Mouse (Mus musculus): ENCODE data around the gene Kctd7. TPM values are rescaled to one million over a fixed set of nuclear protein-coding genes. Genes with fewer than 3 reads are reported as not detected.
A peak's percentile ranks its signal among the peaks of the same experiment; 100 is the strongest.

Gene Kctd7
- polyA plus RNA-seq, 1 experiment from 2014 or later = 5.7 TPM

DNA sequence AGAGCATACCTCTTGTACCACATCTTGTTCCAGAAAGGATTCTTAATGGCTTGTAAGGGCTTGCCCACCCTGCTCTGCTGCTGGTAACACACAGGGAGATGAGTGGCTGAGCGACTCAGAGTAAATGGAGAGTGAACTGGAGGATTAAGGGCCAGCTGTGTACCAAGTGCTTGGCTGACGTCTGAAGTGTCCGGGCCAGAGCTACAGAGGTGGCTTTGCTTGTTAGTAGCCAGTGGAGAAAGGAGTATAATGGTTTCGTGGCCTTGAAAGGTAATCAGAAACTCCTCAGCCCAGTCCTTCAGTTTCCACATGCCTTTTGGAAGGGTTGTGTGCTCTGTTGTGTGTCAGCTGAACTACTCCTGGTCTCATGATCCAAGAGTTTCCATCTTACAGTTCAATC is 33.2 kb downstream of the Kctd7 start:
- no peaks in the 10 kb centered on the region for H3K27me3 ChIP-seq (ENCODE audit: control insufficient read depth, insufficient read depth, low read length)
- H3K27ac ChIP-seq (ENCODE audit: low read length) = peak overlapping the region; percentile 55; the same call in 1 of the 2 replicates
- no peak overlapping the region for H3K9ac ChIP-seq (ENCODE audit: low read length)
- 37% methylated on average over 4 of the region's 4 CpGs for WGBS
- H3K36me3 ChIP-seq (ENCODE audit: control insufficient read depth, insufficient read depth, low read length) = no peaks in the 10 kb centered on the region
- no peaks in the 10 kb centered on the region for H3K9me3 ChIP-seq (replicated peaks; ENCODE audit: control insufficient read depth, low read length)
- H3K4me2 ChIP-seq (ENCODE audit: low read depth, low read length) = peak overlapping the region; percentile 11; the same call in 1 of the 2 replicates
- no peak for ATAC-seq (ENCODE audit: insufficient read depth, low FRiP score)
- no peak overlapping the region for H3K4me3 ChIP-seq (replicated peaks; ENCODE audit: low read length)
- H3K4me1 ChIP-seq (ENCODE audit: control insufficient read depth, insufficient read depth, low read length) = peaks cover 34% of the 10 kb centered on the region

DNA sequence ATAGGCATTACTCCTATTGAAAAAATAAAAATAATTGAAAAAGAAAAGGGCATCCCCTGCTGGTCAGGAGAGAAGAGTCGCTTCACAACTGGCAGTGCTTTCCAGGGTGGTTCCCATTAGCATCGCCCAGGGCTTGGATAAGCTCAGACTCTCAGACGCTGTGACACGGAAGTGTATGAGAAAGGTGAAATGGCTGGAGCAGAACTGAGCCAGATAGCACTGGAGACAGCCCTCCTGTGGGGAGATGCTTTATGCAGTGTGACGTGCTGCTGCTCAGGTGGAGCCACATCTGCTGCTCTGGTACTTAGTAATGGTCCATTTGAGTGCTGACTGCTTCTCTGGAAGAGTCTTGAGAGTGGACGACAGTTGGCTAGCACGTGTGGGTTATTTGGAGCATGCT is 35.7 kb downstream of the Kctd7 start:
- ATAC-seq (ENCODE audit: insufficient read depth, low FRiP score) = no peak
- Histone ChIP-seq H3K4me1 (ENCODE audit: control insufficient read depth, insufficient read depth, low read length) (peaks cover 40% of the 10 kb centered on the region), H3K27ac (ENCODE audit: low read length) (peak overlapping the region; percentile 4; the same call in 1 of the 2 replicates), H3K4me2 (ENCODE audit: low read depth, low read length) (no peak overlapping the region), H3K36me3 (ENCODE audit: control insufficient read depth, insufficient read depth, low read length) (no peaks in the 10 kb centered on the region), H3K9me3 (replicated peaks; ENCODE audit: control insufficient read depth, low read length) (no peaks in the 10 kb centered on the region), H3K27me3 (ENCODE audit: control insufficient read depth, insufficient read depth, low read length) (no peaks in the 10 kb centered on the region), H3K4me3 (replicated peaks; ENCODE audit: low read length) (no peak overlapping the region), H3K9ac (ENCODE audit: low read length) (peak overlapping the region; percentile 3; the same call in 1 of the 2 replicates)
- WGBS = 70% methylated on average over 7 of the region's 7 CpGs

DNA sequence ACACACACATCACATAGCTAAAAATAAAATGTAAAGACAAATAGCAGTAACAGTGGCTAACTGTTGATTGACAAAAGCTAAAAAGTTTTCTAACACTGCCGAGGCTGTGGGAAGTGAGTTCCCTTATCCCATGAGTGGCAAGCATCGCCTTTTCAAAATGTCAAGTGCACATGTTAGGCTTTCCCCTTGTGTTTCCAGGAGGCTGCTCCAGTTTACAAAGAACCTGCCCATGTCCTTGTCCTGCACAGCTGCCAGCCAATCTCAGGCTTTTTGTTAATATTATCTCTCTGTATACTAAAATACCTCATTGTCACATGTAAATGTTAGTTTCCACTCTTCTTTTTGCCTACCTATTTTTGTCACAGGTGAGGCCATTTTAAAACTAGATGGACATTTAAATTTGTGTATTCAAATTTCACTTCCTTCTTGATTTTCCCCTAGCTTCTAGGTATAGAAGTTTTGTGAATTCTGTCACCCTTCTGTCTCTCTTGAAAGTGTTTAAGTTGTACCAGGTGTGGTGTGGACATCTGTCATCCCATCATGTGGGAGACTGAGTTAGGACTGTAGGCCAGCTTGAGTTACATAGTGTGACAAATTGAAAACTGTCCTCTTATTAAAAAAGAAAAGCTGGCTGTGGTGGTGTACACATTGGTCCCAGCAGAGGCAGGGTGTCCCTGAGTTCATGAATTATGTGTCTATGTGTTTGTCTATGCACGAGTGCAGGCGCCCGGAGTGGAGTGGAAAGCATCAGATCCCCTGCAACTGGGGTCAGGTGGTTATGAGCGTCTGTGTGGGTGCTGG is 37.3 kb downstream of the Kctd7 start:
- Histone ChIP-seq H3K4me2 (ENCODE audit: low read depth, low read length) (no peak overlapping the region), H3K27me3 (ENCODE audit: control insufficient read depth, insufficient read depth, low read length) (no peaks in the 10 kb centered on the region), H3K9ac (ENCODE audit: low read length) (no peak overlapping the region), H3K9me3 (replicated peaks; ENCODE audit: control insufficient read depth, low read length) (no peaks in the 10 kb centered on the region), H3K27ac (ENCODE audit: low read length) (peak overlapping the region; percentile 38), H3K4me3 (replicated peaks; ENCODE audit: low read length) (no peak overlapping the region), H3K36me3 (ENCODE audit: control insufficient read depth, insufficient read depth, low read length) (no peaks in the 10 kb centered on the region), H3K4me1 (ENCODE audit: control insufficient read depth, insufficient read depth, low read length) (peaks cover 44% of the 10 kb centered on the region)
- 57% methylated on average over 6 of the region's 6 CpGs for WGBS
- ATAC-seq (ENCODE audit: insufficient read depth, low FRiP score) = 0 out of 2 replicates have a peak, but pooled peaks have one; percentile 38

DNA sequence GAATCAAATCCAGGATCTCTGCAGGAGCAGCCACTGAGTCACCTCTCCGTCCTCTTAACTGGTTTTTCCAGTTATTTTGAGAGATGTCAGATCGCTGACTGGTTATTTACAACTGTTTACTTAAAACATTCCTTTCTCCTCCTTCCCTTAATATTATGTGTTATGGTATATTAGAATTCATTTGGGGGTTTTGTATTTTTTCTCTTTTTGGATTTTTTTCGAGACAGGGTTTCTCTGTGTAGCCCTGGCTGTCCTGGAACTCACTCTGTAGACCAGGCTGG is 37.8 kb downstream of the Kctd7 start:
- Histone ChIP-seq H3K4me1 (ENCODE audit: control insufficient read depth, insufficient read depth, low read length) (peaks cover 44% of the 10 kb centered on the region), H3K4me2 (ENCODE audit: low read depth, low read length) (no peak overlapping the region), H3K27ac (ENCODE audit: low read length) (peak overlapping the region; percentile 38), H3K9ac (ENCODE audit: low read length) (no peak overlapping the region), H3K27me3 (ENCODE audit: control insufficient read depth, insufficient read depth, low read length) (no peaks in the 10 kb centered on the region), H3K4me3 (replicated peaks; ENCODE audit: low read length) (no peak overlapping the region), H3K9me3 (replicated peaks; ENCODE audit: control insufficient read depth, low read length) (no peaks in the 10 kb centered on the region), H3K36me3 (ENCODE audit: control insufficient read depth, insufficient read depth, low read length) (no peaks in the 10 kb centered on the region; the same call in 1 of the 2 replicates)
- WGBS = 40% methylated on average over 3 of the region's 3 CpGs
- ATAC-seq (ENCODE audit: insufficient read depth, low FRiP score) = no peak; the same call in 1 of the 2 replicates

DNA sequence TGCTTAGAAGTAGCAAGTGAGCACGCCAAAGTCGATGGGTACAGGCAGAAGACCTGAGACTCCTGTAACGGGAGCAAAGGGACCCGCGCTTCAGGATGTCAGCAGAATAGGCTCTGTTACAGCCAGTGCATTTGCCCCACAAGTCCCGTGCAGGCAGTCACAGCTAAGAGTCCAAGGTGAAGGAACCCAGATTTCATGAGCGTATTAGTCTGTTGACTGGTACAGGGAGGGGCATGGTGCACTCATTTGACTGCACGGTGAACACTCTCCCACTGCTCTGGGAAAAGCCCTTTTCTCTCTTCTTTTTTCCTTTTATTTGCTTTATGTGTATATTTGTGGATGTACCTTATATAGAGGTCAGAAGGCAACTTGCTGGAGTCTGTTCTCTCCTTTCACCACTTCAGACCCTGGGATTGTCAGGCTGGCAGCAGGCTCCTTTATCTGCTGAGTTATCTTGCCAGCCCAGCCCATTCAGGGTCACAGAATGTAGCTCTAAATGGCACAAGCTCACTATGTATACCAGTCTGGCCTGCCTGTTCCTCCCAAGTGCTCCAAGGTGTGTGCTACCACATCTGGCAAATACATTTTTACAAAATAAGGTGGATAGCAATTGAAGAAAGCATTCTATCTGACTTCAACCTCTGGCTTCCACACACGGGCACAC is 39.7 kb downstream of the Kctd7 start:
- Histone ChIP-seq H3K4me2 (ENCODE audit: low read depth, low read length) (no peak overlapping the region), H3K27me3 (ENCODE audit: control insufficient read depth, insufficient read depth, low read length) (no peaks in the 10 kb centered on the region), H3K36me3 (ENCODE audit: control insufficient read depth, insufficient read depth, low read length) (no peaks in the 10 kb centered on the region; the same call in 1 of the 2 replicates), H3K4me1 (ENCODE audit: control insufficient read depth, insufficient read depth, low read length) (peaks cover 39% of the 10 kb centered on the region), H3K9ac (ENCODE audit: low read length) (no peak overlapping the region), H3K9me3 (replicated peaks; ENCODE audit: control insufficient read depth, low read length) (no peaks in the 10 kb centered on the region), H3K4me3 (replicated peaks; ENCODE audit: low read length) (no peak overlapping the region), H3K27ac (ENCODE audit: low read length) (peak overlapping the region; percentile 34; the same call in 1 of the 2 replicates)
- peak; percentile 63; the same call in 1 of the 2 replicates for ATAC-seq (ENCODE audit: insufficient read depth, low FRiP score)
- 80% methylated on average over 9 of the region's 9 CpGs for WGBS

DNA sequence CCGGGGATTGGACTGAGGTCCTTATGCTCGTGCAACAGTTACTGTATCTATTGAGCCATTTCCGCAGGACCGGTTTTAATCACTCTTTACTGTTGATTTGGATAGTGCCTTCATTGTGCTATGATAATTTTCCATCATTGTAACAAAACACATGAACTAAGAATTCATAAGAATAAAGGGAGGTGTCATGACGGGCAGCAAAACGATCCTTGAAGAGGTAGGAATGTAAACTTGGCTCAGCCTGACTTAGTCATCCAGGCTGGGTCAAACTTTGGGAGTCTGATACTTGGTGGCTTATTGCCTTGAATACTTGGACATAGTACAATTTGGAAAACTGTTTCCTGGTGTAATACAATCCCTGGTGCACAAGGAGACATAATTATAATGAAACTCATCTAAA is 40.7 kb downstream of the Kctd7 start:
- H3K4me3 ChIP-seq (replicated peaks; ENCODE audit: low read length) = no peak overlapping the region
- peaks cover 32% of the 10 kb centered on the region for H3K4me1 ChIP-seq (ENCODE audit: control insufficient read depth, insufficient read depth, low read length)
- H3K27ac ChIP-seq (ENCODE audit: low read length) = peak overlapping the region; percentile 2; the same call in 1 of the 2 replicates
- no peaks in the 10 kb centered on the region for H3K9me3 ChIP-seq (replicated peaks; ENCODE audit: control insufficient read depth, low read length)
- no peak for ATAC-seq (ENCODE audit: insufficient read depth, low FRiP score)
- 64% methylated on average over 6 of the region's 6 CpGs for WGBS
- H3K4me2 ChIP-seq (ENCODE audit: low read depth, low read length) = no peak overlapping the region
- no peaks in the 10 kb centered on the region; the same call in 1 of the 2 replicates for H3K36me3 ChIP-seq (ENCODE audit: control insufficient read depth, insufficient read depth, low read length)
- no peaks in the 10 kb centered on the region for H3K27me3 ChIP-seq (ENCODE audit: control insufficient read depth, insufficient read depth, low read length)
- H3K9ac ChIP-seq (ENCODE audit: low read length) = no peak overlapping the region

DNA sequence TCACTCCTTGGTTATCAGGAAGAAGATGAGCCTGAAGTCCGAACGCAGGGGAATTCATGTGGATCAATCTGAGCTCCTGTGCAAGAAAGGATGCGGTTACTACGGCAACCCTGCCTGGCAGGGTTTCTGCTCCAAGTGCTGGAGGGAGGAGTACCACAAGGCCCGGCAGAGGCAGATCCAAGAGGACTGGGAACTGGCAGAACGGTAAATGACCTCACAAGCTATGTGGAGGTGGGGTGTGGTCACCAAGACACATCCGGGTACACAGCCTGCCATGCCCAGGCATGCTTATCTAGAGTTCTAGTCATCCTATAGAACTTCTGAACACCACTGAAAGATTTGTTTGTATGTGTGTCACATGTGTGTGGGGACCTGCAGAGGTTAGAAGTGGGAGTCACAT is 42.7 kb downstream of the Kctd7 start:
- Histone ChIP-seq H3K4me1 (ENCODE audit: control insufficient read depth, insufficient read depth, low read length) (peaks cover 28% of the 10 kb centered on the region), H3K9ac (ENCODE audit: low read length) (no peak overlapping the region), H3K9me3 (replicated peaks; ENCODE audit: control insufficient read depth, low read length) (no peaks in the 10 kb centered on the region), H3K4me2 (ENCODE audit: low read depth, low read length) (no peak overlapping the region), H3K4me3 (replicated peaks; ENCODE audit: low read length) (no peak overlapping the region), H3K27me3 (ENCODE audit: control insufficient read depth, insufficient read depth, low read length) (no peaks in the 10 kb centered on the region), H3K27ac (ENCODE audit: low read length) (peak overlapping the region; percentile 67), H3K36me3 (ENCODE audit: control insufficient read depth, insufficient read depth, low read length) (peaks cover 4% of the 10 kb centered on the region; the same call in 1 of the 2 replicates)
- ATAC-seq (ENCODE audit: insufficient read depth, low FRiP score) = peak; percentile 69; the same call in 1 of the 2 replicates
- 61% methylated on average over 7 of the region's 7 CpGs for WGBS

DNA sequence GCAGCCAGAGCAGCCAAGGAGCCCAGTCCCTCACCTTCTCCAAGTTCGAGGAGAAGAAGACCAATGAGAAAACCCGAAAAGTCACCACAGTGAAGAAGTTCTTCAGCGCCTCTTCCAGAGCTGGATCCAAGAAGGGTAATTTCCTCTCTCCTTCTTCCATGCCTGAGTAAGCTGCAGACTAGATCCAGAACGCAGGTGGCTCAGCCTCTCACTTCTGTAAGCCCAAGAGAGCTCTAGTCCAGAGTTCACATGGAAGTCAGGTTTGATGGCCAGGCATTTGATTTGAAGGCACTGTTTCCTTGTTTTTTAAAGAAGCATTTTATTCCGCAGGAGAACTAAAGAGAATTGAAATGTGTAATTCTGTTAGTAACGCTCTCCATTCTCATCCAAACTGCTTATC is 46.2 kb downstream of the Kctd7 start:
- Histone ChIP-seq H3K4me3 (replicated peaks; ENCODE audit: low read length) (no peak overlapping the region), H3K36me3 (ENCODE audit: control insufficient read depth, insufficient read depth, low read length) (peaks cover 4% of the 10 kb centered on the region; the same call in 1 of the 2 replicates), H3K9ac (ENCODE audit: low read length) (no peak overlapping the region), H3K27me3 (ENCODE audit: control insufficient read depth, insufficient read depth, low read length) (no peaks in the 10 kb centered on the region), H3K4me2 (ENCODE audit: low read depth, low read length) (no peak overlapping the region), H3K9me3 (replicated peaks; ENCODE audit: control insufficient read depth, low read length) (no peaks in the 10 kb centered on the region), H3K27ac (ENCODE audit: low read length) (no peak overlapping the region), H3K4me1 (ENCODE audit: control insufficient read depth, insufficient read depth, low read length) (peaks cover 5% of the 10 kb centered on the region; the same call in 1 of the 2 replicates)
- WGBS = 94% methylated on average over 6 of the region's 6 CpGs
- no peak for ATAC-seq (ENCODE audit: insufficient read depth, low FRiP score)

DNA sequence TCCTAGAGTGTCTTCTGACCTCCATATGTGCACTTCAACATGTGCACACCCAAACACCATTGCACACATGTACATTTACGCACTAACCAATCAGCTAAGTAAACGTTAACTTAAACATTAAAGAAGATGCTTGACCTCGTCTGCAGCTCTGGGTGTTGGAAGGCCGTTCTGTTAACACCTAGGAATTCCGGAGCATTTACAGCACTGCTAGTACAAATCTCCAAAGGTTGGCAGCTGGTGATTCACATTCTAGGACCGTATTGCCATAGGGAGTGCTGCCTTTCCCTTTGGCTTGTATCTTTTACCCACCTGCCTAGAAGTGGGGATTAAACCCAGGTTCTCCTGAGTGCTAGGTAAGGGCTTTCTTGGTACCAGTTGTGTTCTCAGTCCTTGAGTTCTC is 47.2 kb downstream of the Kctd7 start:
- Histone ChIP-seq H3K36me3 (ENCODE audit: control insufficient read depth, insufficient read depth, low read length) (peaks cover 4% of the 10 kb centered on the region; the same call in 1 of the 2 replicates), H3K4me2 (ENCODE audit: low read depth, low read length) (no peak overlapping the region), H3K4me3 (replicated peaks; ENCODE audit: low read length) (no peak overlapping the region), H3K27ac (ENCODE audit: low read length) (peak overlapping the region; percentile 73), H3K9ac (ENCODE audit: low read length) (no peak overlapping the region), H3K27me3 (ENCODE audit: control insufficient read depth, insufficient read depth, low read length) (no peaks in the 10 kb centered on the region), H3K4me1 (ENCODE audit: control insufficient read depth, insufficient read depth, low read length) (peaks cover 5% of the 10 kb centered on the region; the same call in 1 of the 2 replicates), H3K9me3 (replicated peaks; ENCODE audit: control insufficient read depth, low read length) (no peaks in the 10 kb centered on the region)
- no peak for ATAC-seq (ENCODE audit: insufficient read depth, low FRiP score)
- WGBS = 66% methylated on average over 6 of the region's 6 CpGs
